Mouse (Mus musculus) thymus, adult 2 months (tissue): ENCODE measurements around the gene Ngdn.

Experiments
- CTCF ChIP-seq: fragments of 200-500 bp; IDR thresholded peaks from 2 replicates; pipeline ENCODE4 v1.5.1; 2012; ENCODE audit warnings: mild to moderate bottlenecking, control low read depth, low read length, moderate library complexity, borderline replicate concordance; ENCODE audit not compliant: control insufficient read depth, poor library complexity, insufficient read depth; ENCODE audit errors: extremely low read depth
- POLR2A ChIP-seq: fragments of 200-500 bp; IDR thresholded peaks from 2 replicates; pipeline ENCODE4 v1.6.1; 2012; ENCODE audit warnings: mild to moderate bottlenecking, low read length, control low read depth, moderate library complexity; ENCODE audit not compliant: control insufficient read depth, poor library complexity, insufficient read depth; ENCODE audit errors: extremely low read depth

- TF ChIP-seq POLR2A (no peak), CTCF (no peak)
These were observed 1.6 kb downstream of the Ngdn start for GRCm38 (mm10) chr14:55016876-55017275.
